Mouse (Mus musculus): ENCODE results near the gene Pimreg. TPM values are rescaled to one million over a fixed set of nuclear protein-coding genes. Genes with fewer than 3 reads are reported as not detected.

The Pimreg gene
- total RNA-seq, 2 experiments from 2014 or later: 2.4 to 3.0 TPM

DNA sequence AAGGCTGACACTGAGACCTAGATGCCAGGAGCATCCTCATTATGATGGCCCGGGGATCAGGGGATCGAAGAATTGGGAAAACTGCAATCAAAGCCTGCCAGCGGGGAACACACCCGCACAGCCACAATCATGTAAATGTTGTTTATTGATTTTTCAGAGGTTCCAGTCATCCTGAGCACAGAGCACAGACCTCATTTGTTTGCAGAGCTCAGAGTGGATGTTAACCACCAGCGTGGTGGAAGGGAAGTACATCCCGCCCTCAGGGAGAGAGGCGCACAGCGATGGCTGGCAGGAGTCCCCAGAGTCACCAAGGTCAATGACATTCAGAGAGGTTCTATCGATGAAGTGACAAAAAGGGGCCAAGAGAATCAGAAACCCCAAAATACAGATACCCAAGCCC, 14.0 kb upstream of the Pimreg start:
- DNase-seq (ENCODE audit: low spot score in 2 of 2): no peak

DNA sequence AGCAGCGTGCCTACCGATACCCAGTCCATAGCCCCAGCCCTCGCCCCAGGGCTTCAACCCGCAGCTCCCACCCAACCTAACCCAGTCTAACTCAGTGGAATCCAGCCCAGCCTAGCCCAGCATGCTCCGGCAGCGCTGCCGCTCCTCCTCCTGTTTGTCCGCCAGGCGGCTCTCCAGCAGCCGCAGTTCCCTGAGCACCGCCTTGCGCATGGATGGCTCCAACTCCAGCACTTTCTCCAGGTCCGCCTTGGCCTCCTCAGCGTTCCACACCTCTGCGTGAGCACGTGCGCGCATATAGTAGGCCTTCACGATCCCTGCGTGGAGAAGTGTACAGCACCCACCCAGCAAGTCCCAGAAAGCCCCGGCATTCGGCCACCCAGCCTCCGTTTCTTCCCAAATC, 12.7 kb upstream of the Pimreg start:
- peak in 1 of 2 experiments; percentile 39 for DNase-seq (ENCODE audit: low spot score in 2 of 2)

DNA sequence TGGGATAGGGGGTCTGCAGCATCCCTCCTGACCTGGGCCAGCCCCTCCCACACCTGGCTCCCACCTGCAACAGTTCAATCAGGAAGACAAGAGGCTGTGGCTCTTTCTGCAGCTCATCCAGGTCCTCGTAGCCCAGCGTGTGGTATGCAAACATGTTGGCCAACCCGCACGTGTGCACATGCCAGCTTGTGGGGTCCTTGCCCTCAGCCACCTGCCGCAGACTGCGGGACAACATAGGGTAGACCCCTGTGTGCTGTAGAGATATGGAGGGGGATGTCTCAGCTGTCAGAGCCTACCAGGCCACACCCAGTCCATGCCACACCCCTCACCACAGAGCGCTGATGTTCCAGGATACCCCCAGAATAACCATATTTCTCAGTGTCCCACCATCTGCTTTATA, 10.5 kb upstream of the Pimreg start:
- no peak for DNase-seq (ENCODE audit: low spot score in 2 of 2)

DNA sequence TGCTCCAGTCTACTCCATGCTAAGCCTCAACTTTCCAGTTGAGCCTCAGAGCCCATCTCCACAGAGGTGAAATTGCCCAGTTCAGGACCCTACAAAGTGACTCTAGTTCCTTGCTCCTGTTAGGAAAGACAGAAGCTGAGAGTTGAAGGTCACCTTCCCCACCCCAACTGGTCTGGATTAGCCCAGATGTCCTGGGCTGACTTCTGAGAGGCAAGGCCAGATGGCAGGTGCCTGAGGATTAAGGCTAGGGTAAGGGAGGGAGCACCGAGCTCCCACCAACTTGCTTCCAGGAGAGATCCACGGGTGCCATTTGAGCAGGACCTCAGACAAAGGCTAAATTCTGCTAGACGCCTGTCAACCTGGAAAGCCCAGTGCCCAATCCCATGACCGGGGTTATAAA, 9.7 kb upstream of the Pimreg start:
- DNase-seq (ENCODE audit: low spot score in 2 of 2): no peak

DNA sequence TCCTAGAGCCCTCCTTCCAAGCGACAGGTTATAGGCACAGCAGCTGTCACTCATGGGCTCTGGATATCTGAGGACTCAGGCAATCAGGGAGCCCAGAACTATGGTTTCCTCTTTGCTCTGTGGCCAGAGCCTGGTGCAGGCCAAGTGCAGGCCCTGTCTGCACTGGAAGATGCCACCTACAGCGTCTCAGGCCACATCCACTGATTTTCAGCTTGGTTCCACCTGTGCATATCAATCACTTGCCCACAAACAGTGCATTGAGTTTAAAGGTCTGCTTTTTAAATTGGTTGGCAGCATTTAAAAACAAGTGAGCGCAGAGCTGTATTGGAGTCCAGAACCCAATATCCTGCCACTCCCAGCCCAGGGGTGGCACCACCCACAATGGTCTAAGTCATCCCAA, 9.2 kb upstream of the Pimreg start:
- no peak for DNase-seq (ENCODE audit: low spot score in 2 of 2)

DNA sequence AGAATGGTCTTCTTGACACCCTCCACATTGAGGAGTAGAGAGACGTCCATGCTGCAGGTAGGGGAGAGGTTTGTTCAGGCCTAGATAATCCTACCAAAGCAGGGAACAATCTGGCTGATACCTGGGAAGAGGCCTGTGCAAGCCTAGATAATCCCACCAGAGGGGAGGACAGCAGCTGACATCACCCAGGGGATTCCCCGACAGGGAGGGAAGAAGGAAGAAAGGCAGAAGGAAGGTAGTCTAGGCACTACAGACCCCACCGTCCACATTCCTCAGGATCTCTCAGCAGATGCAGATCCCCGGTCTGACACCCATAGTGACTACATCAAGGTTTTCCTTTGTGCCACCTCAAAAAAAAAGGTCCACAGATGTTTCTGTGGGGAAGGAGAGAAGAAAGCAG, 4.4 kb upstream of the Pimreg start, which contains the start of gene Aipl1:
TSS of gene Aipl1 (minus strand) at position 101 of the 400 bp plus-strand sequence.
- DNase-seq (ENCODE audit: low spot score in 2 of 2): no peak

DNA sequence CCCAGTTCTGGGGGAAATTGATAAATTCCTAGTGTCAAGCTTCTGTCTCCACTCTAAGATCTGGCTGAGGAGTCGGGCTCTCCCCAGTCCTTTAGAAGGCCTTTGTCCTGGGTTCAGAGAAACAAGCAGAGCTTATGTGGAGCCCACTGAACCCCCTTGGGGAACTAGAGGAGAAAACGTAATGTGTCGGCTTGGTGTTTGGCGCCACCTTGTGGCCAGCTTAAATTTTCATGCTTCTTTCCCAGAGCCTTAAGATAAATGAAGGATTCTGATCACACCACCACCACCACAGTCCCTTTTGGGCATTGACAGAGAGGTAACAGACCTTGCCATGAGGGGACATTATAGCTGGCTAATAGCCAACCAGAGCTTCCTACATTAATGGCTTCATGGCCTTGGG, 3.8 kb upstream of the Pimreg start:
- peak; percentile 80 to 86 for DNase-seq (ENCODE audit: low spot score in 2 of 2)

DNA sequence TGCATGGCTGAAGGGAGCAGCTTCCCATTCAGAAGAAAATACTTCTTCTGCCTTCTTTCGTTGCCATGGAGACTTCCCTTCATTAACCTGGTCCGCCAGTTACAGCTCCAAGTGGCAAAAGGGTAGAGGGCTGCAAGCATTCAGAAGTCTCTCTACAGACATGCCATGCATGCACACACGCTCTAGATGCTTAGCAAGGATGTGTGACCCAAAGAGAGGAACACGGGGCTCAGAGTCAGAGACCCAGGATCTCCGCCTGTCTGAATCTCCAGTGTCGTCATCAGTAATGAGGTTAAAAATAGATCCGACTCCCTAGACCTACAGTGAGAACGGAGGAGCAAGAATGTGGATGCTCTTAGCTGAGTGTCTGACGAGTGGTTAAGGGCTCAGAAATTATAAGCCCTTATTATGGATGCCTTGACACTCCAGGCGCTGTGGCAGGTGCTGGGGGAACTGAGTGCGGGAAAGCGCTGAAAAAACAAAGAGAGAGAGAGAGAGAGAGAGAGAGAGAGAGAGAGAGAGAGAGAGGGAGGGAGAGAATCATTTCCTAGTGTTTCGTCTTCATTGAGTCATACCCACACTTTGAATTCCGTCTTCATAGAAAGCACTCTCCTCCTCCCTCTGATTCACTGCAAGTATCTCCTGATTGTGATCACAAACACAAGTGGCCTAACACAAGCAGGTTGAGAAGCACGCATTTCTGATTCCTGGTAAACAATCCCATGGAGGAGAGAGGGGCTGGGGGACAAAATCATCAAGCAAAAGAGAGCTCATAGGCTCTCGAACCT, 2.0 kb upstream of the Pimreg start:
- DNase-seq (ENCODE audit: low spot score in 2 of 2): peak in 1 of 2 experiments; percentile 22

DNA sequence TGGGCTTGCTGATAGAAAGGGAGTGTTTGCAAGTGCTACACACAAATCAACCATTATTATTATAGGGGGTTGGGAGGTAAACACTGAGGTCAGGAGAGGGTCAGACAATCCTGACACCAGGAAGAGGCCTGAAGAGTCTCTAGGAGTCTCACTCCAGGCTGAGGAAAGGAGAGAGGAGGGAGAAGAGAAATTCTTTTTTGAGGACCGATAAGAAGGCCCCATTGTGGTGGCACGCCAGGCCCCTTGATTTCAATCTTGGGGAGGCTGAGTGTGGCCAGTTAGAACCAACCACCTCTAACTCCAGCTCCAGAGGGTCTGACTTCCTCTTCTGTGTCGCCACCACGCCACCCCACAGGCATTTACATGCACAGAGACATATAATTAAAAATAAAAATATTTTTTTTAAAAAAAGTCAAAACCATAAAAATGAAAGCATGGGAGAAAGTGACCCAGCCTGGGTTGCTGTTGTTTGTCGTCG, 503 bp upstream of the Pimreg start:
- no peak for DNase-seq (ENCODE audit: low spot score in 2 of 2)

DNA sequence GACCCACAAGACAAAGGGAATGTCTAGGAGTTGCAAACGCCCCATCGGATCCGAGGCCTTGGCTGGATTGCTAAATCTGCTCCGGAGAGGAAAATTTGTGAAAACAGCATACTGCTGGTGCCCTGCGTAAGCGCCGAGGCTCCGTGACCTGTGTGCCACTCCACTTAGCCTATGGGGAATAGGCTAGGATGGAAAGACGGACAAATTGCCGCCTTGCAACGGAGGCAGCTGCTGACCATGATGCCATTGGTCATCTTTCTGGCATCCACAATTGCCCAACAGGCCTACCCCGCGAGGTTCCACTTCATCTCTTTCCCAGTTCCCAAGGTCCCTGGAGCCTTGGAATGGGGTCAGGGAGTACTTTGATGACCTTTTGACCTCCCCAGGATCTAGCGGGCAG, 799 bp downstream of the Pimreg start:
- DNase-seq (ENCODE audit: low spot score in 2 of 2): no peak

DNA sequence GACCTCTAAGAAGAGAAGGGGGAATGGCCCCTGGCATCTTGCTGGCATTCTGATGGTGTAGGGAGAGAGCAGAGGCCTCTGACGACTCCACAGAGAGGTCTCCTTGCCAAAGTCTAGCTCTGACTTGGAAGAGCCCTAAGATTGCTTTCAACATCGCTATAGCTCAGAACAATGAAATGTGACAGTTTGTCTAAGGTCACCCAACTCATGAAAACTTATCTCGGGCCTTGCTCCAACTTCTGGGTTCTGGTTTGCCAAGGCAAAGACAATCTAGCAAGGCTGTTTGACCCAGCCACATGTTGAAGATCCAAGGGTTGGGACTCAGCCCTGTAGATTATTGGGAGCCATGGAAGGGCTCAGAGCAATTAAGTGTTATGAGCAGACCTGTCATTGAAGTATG, 2.4 kb downstream of the Pimreg start:
- no peak for DNase-seq (ENCODE audit: low spot score in 2 of 2)

DNA sequence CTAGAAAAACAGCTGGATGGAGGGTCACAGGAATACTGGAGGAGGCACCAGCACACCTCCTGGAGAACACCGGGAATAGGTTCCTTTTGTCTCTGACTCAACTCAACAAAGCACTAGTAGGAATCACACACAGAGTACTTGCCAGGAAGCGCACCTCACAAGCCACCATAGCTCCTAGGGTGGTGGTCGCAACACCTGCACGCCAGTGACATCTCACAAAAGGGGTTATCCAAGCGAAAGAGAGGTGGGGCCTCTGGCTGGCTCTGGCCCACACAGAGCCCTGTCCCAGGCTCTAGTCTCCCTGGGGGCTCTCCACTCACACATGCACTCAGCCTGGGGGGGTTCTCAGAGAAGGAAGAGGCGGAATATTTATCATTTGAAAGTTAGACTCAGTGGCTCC, 6.9 kb downstream of the Pimreg start:
- no peak for DNase-seq (ENCODE audit: low spot score in 2 of 2)

DNA sequence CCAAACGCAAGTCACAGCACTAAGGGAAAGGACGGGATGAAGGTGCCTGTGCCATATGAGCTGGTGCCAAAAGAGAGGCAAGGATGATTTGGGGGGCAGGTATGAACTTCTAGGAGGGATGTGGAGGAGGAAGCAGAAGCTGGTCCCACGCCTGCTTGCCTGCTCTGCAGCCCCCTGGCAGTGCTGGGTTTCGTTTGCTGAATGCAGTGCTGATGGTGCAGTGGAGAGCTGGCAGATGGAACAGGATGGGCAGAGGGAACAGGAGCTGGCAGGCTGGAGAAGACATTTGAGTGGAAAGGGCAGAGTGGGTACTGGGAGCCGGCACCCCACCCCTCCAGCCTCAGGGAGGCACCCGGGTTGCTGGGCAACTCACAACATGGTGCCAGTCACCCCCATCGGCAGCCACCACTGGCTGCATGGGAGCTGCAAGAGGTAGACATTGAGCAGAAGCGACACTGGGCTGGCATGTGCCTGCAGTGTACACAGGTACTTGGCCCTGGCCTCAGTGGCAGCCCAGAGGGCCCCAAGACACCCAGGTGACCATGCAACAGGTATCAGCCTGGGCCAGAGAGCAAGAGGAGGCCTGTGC, 7.4 kb downstream of the Pimreg start:
- DNase-seq (ENCODE audit: low spot score in 2 of 2): no peak

DNA sequence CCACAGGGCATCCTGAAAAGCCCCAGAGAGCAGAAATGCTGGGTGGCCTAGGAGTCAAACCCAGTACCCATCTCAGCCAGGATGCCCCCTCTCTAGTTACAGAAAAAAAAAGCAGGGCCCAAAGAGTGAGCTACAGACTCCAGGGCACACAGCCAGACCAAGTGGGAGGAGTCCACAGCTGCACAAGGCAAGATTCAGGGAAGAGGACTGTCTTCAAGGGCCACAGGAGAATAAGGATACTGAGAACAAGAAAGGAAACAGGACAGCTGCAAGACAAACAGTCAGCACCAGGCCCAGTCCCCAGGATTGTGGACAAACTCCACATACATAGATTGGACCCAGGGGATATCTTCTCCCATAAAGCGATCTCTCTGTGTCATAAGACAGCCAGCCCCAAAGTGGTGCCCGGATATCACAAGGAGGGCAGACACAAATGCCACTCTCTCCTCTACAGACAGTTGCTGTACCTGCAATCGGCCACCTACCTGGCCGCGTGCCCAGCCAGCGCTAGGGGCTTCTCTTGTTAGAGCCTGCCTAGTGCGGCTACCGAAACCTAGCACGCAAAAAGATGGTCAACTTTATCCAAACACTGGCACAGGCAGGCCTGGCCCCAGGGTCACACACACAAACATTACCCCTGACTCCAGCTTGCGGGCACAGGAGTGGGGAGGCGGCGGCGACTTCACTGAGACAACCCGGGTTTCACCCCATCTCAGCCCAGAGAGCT, 8.5 kb downstream of the Pimreg start:
- DNase-seq (ENCODE audit: low spot score in 2 of 2): no peak

DNA sequence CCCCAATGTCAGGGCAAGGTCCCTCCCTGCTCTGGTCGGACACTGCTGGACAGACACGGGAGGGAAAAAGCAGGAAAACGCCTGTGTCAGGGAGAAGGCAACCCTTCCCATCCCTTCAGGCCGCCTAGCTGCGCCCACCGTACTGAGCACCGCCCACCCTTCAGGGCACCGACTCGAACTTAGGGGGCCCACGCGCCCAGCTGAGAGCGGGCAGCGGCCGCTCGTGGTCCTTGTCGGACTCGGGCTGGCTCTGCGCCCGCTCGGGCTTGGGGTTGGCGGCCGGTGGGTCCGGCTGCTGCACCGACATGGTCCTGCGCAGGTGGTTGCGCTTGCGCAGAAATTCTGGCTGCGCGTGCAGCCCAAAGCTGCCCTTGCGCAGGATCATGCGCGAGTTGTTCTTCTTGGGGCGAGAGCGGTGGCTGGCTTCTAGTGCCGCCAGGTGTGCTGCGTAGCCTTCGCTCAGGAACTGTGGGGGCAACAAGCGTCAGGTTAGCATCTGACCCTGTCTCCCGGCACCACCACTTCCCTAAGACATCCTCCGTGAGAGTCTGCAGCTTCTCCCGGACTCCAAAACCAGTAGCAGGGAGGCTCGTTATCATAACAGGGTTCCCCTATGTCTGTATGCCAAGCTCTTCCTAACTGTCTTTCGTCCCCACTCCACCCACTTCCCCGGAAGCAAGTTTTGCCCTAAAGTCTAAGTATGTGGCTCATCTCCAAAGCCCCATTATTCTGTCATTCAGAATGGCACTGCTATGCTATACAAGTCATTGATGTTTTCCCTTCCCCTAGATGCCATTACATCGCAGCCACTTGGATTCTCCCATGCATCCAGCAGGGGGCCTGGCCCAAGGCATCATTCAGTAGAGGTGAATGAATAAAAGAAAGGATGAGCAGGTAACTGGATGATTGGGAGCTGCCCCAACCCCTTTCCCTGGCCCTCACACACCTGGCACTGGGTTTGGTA, 9.3 kb downstream of the Pimreg start:
- DNase-seq (ENCODE audit: low spot score in 2 of 2): no peak

DNA sequence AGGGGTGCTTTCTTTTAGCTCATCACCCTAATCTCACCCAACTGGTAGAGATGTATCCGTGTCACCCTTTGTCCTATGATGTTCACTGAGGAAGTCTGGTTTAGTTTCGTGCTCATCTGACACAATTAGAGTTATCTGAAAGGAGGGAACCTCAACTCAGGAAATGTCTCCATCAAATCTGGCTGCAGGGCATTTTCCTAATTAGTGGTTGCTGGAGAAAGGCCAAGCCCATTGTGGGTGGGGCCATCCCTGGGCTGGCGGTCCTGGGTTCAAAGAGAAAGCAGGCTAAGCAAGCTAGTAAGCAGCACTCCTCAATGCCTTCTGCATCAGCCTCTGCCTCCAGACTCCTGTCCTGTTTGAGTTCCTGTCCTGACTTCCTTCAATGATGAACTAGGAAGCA, 10.4 kb downstream of the Pimreg start:
- no peak for DNase-seq (ENCODE audit: low spot score in 2 of 2)

DNA sequence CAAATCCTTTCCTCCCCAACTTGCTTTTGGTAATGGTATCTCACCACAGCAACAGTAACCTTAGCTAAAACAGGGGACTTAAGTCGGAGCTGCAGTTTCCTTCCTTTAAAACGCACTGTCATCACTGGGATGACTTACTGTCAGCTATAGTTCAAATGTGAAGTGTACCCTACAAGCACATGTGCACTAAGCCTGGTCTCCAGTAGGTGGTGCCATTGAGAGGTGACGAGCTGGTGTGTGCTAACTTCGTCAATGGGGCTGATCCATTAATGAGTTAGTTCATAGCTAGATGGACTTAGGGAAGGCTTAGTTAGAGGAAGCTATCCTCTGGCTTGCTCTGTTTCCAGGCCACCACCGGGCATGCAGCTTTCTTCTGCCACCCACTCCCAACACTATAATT, 10.8 kb downstream of the Pimreg start:
- peak; percentile 80 to 87 for DNase-seq (ENCODE audit: low spot score in 2 of 2)

DNA sequence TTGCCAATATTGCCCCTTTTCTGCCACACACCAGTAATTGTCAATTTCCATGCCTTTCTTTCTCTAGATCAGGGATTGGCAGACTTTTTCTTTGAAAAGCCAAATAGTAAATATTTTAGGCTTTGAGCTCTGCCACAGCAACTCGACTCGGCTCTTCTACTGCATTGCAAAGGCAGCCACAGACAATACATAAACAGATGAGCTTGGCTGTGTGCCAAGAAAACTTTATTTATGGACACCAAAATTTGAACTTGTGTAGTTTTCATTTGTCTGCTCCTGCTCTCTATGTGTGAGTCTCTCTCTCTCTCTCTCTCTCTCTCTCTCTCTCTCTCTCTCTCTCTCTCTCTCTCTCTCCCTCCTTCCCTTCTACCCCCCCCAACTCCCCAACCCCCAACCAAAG, 13.3 kb downstream of the Pimreg start:
- no peak for DNase-seq (ENCODE audit: low spot score in 2 of 2)

DNA sequence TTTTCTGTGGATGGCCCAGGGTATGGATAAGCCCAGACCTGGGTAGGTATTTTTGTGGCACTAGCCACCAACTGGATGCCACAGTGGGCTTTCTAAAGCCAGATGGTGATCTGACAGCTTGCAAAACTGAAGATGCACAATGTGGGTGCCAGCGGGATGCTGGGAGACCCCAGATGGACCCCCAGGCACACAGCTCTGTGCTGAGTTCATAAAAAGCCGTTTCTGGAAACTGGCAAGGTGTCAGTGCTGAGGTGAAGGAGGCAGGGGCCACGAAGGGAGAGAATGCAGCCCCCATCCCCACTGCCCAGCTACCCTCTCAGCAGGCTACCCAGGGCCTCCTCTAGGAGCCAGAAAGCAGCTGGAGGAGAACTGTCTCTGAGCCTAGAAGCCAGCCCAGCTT, 15.3 kb downstream of the Pimreg start:
- DNase-seq (ENCODE audit: low spot score in 2 of 2): no peak

DNA sequence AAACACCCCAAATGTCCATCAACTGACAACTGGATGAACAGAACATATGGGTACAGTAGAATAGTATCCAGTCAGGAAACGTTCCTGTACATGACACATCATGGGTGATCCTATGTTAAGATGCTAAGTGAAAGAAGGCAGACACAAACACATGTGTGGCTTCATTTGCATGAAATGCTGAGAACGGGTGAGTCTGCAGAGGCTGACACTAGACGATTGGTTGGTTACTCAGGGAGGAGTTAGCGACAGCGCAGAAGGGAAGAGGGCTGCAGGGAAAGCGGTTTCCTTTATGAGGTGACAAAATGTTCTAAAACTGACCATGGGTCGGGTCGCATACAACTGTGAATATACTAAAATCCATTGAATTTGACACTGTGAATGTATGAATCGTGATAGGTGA, 18.6 kb downstream of the Pimreg start:
- DNase-seq (ENCODE audit: low spot score in 2 of 2): no peak

DNA sequence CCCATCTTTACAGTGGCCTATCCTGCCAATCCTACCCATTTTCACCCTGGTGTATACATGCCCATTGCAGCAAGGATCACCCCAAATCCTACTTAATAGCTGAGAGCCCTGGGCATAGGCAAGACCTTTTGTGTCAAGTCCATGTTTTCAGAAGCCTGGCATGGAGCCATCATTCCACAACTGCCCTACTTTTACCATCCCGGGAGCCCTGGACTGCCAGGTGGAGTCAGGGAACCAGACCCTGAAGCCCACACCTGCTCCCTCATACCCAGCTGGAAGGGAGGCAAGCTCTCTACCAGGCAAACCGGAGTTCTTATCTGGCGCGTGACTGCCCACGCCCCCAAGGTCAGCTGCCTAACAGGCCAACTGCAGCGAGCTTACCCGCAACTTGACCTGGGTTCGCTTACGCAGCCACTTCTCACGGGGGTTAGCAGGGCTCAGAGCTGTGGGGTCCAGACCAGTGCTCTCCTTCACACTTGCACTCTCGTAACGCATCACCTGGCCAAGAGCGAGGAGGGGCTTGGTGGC, 19.3 kb downstream of the Pimreg start:
- no peak for DNase-seq (ENCODE audit: low spot score in 2 of 2)
